Mouse (Mus musculus) olfactory bulb, adult 2 months (tissue): ENCODE measurements around the gene Espn. TPM values are rescaled to one million over a fixed set of nuclear protein-coding genes. Genes with fewer than 3 reads are reported as not detected.

Source experiments
- H3K27ac ChIP-seq: fragments of 200-500 bp; 2 replicates; pipeline ENCODE4 v1.5.1; 2012; ENCODE audit warnings: low read depth, low read length; ENCODE audit not compliant: insufficient read depth
- H3K4me1 ChIP-seq: fragments of 200-500 bp; 2 replicates; pipeline ENCODE4 v1.6.1; 2012; ENCODE audit warnings: low read length; ENCODE audit not compliant: control insufficient read depth, insufficient read depth
- H3K4me3 ChIP-seq: fragments of 200-500 bp; 2 replicates; pipeline ENCODE4 v1.5.1; 2012; ENCODE audit warnings: mild to moderate bottlenecking, low read depth, low read length, moderate library complexity; ENCODE audit not compliant: insufficient read depth
- CTCF ChIP-seq: fragments of 200-500 bp; IDR thresholded peaks from 2 replicates; pipeline ENCODE4 v1.5.1; 2012; ENCODE audit warnings: low read depth, mild to moderate bottlenecking, low read length, moderate library complexity; ENCODE audit not compliant: insufficient read depth
- POLR2A ChIP-seq: fragments of 200-500 bp; IDR thresholded peaks from 2 replicates; pipeline ENCODE4 v1.6.1; 2012; ENCODE audit warnings: mild to moderate bottlenecking, low read depth, low read length, moderate library complexity; ENCODE audit not compliant: insufficient read depth
- WGBS: fragments of 180-500 bp; shearing (Covaris S2); methylation state at CpG from one replicate; pipeline ENCODE4 v1.1.7; 2018; 5-methylcytosine and 5-hydroxymethylcytosine counted together
- polyA plus RNA-seq: library from polyadenylated mRNA; stranded (reverse); fragments of >200 nt; gene quantifications from 2 replicates; pipeline ENCODE4 v1.2.4, GENCODE M21; 2012; ENCODE audit warnings: low replicate concordance; ENCODE audit not compliant: missing spikeins, insufficient read depth, insufficient read length

Espn gene
- polyA plus RNA-seq, 1 experiment, result not detected

- WGBS, result 22% methylated on average over 50 of the region's 50 CpGs
- Histone ChIP-seq H3K4me1 (peaks cover 16% of the 10 kb centered on the region), H3K4me3 (no peak overlapping the region; the same call in 1 of the 2 replicates), H3K27ac (no peak overlapping the region)
- no peak for TF ChIP-seq CTCF
- TF ChIP-seq POLR2A, result no peak
These were observed 20.1 kb downstream of the Espn start for GRCm38 (mm10) chr4:152131809-152132771.

- Histone ChIP-seq H3K4me1 (peaks cover 24% of the 10 kb centered on the region), H3K4me3 (peak overlapping the region; percentile 26), H3K27ac (no peak overlapping the region)
- WGBS, result 1% methylated on average over 85 of the region's 85 CpGs
- TF ChIP-seq CTCF (no peak), POLR2A (0 out of 2 replicates have a peak, but pooled peaks have one; percentile 28)
These were observed 21.2 kb downstream of the Espn start for GRCm38 (mm10) chr4:152130771-152131653.

DNA sequence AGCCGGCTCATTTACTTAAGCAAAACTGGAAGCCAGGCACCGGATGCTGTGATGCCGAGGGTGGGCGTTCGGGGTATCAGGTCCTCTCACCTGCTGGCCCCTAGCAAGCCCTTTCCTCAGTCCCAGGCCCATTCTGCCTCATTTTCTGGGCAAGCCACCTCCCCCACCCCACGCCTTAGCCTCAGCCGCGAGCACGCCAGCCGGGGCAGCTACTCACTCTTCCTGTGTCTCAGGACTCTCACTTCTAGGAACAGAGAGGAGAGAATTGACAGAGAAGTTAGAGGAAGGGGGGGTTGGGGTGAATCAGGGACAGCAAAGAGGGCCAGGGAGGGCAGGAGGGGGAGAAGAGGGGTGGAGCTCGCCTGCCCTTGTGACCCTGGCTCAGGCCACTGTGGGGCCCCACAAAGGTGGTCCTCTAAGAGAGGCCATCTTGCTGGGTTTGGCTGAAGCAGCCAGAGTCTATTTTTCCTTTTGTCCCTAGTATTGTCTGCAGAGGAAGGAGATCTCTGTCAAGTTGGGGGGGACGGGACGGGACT lies 22.7 kb downstream of the Espn start:
- TF ChIP-seq CTCF (no peak), POLR2A (no peak)
- H3K4me3 ChIP-seq, result no peak overlapping the region
- peaks cover 36% of the 10 kb centered on the region for H3K4me1 ChIP-seq
- no peak overlapping the region for H3K27ac ChIP-seq
- 58% methylated on average over 13 of the region's 13 CpGs for WGBS

- WGBS, result 69% methylated on average over 5 of the region's 5 CpGs
- TF ChIP-seq CTCF (no peak), POLR2A (no peak)
These were observed 23.4 kb downstream of the Espn start for GRCm38 (mm10) chr4:152128784-152129183.

GRCm38 (mm10) chr4:152127884-152128283 lies 24.3 kb downstream of the Espn start:
- H3K4me3 ChIP-seq, result no peak overlapping the region
- TF ChIP-seq CTCF (no peak), POLR2A (no peak)
- WGBS, result 88% methylated on average over 11 of the region's 11 CpGs
- no peak overlapping the region for H3K27ac ChIP-seq
- peaks cover 36% of the 10 kb centered on the region for H3K4me1 ChIP-seq

More at GRCm38 (mm10) chr4:152128784-152129183, 23.4 kb downstream of the Espn start:
- Histone ChIP-seq H3K27ac (no peak overlapping the region), H3K4me3 (no peak overlapping the region), H3K4me1 (peaks cover 36% of the 10 kb centered on the region)

- H3K4me3 ChIP-seq, result peak overlapping the region; percentile 22
- 12% methylated on average over 65 of the region's 65 CpGs for WGBS
- no peak overlapping the region for H3K27ac ChIP-seq
- TF ChIP-seq CTCF (no peak), POLR2A (no peak)
- H3K4me1 ChIP-seq, result peaks cover 28% of the 10 kb centered on the region
These were observed 25.9 kb downstream of the Espn start for GRCm38 (mm10) chr4:152126026-152126920.

GRCm38 (mm10) chr4:152125161-152126025 lies 26.8 kb downstream of the Espn start:
- WGBS, result 6% methylated on average over 56 of the region's 56 CpGs
- TF ChIP-seq POLR2A (no peak), CTCF (no peak)
- peaks cover 29% of the 10 kb centered on the region for H3K4me1 ChIP-seq
- peak overlapping the region; percentile 22 for H3K4me3 ChIP-seq
- no peak overlapping the region for H3K27ac ChIP-seq
